Mouse (Mus musculus): ENCODE measurements around the gene Tbc1d2b.

The Tbc1d2b gene

GRCm38 (mm10) chr9:90203233-90203632 is 67.4 kb downstream of the Tbc1d2b start:
- CTCF ChIA-PET = no interaction called here

- CTCF ChIA-PET = no interaction called here
Measured at GRCm38 (mm10) chr9:90201541-90201940, 69.1 kb downstream of the Tbc1d2b start.

- CTCF ChIA-PET = no interaction called here
Measured at GRCm38 (mm10) chr9:90201096-90201495, 69.5 kb downstream of the Tbc1d2b start.

GRCm38 (mm10) chr9:90200501-90200900 is 70.1 kb downstream of the Tbc1d2b start:
- CTCF ChIA-PET = no interaction called here

- CTCF ChIA-PET = no interaction called here
Measured at GRCm38 (mm10) chr9:90199611-90200010, 71.0 kb downstream of the Tbc1d2b start.

- CTCF ChIA-PET = no interaction called here
Measured at GRCm38 (mm10) chr9:90198531-90199449, 71.8 kb downstream of the Tbc1d2b start.

- CTCF ChIA-PET = no interaction called here
Measured at GRCm38 (mm10) chr9:90197866-90198383, 72.7 kb downstream of the Tbc1d2b start.

GRCm38 (mm10) chr9:90197116-90197665 is 73.4 kb downstream of the Tbc1d2b start:
- CTCF ChIA-PET = no interaction called here

- CTCF ChIA-PET = no interaction called here
Measured at GRCm38 (mm10) chr9:90196262-90196661, 74.3 kb downstream of the Tbc1d2b start.

GRCm38 (mm10) chr9:90195000-90195399 is 75.6 kb downstream of the Tbc1d2b start:
- CTCF ChIA-PET = no interaction called here

- CTCF ChIA-PET = no interaction called here
Measured at GRCm38 (mm10) chr9:90189391-90189790, 81.2 kb downstream of the Tbc1d2b start.

- CTCF ChIA-PET = no interaction called here
Measured at GRCm38 (mm10) chr9:90188893-90189292, 81.7 kb downstream of the Tbc1d2b start.

GRCm38 (mm10) chr9:90185356-90185910 is 85.2 kb downstream of the Tbc1d2b start:
- CTCF ChIA-PET = no interaction called here

GRCm38 (mm10) chr9:90184116-90184515 is 86.5 kb downstream of the Tbc1d2b start:
- CTCF ChIA-PET = no interaction called here

GRCm38 (mm10) chr9:90183550-90183949 is 87.1 kb downstream of the Tbc1d2b start:
- CTCF ChIA-PET = no interaction called here

- CTCF ChIA-PET = no interaction called here
Measured at GRCm38 (mm10) chr9:90182636-90183421, 87.8 kb downstream of the Tbc1d2b start.

GRCm38 (mm10) chr9:90181656-90182388 is 88.8 kb downstream of the Tbc1d2b start:
- CTCF ChIA-PET = no interaction called here

- CTCF ChIA-PET = no interaction called here
Measured at GRCm38 (mm10) chr9:90179409-90179808, 91.2 kb downstream of the Tbc1d2b start.

GRCm38 (mm10) chr9:90173330-90173729 is 97.3 kb downstream of the Tbc1d2b start:
- CTCF ChIA-PET = no interaction called here

- CTCF ChIA-PET = interaction anchor here (0.6 kb wide), 1 partner anchor 351 kb away, joined by 6 read pairs; no protein-coding TSS in a partner anchor
Measured at GRCm38 (mm10) chr9:90172528-90173321, 97.9 kb downstream of the Tbc1d2b start.

- CTCF ChIA-PET = no interaction called here
Measured at GRCm38 (mm10) chr9:90171421-90171820, 99.2 kb downstream of the Tbc1d2b start.
